Mouse (Mus musculus): ENCODE measurements at regions not wholly inside any gene's neighbourhood (a gene's known extent, or its start where the extent isn't known, plus 50 kb on each side); places are given as distances from the start of the nearest gene placed in this dataset.

- TF ChIP-seq ZNF384 (IDR thresholded peaks at IDR 0.05; ENCODE audit: low read depth, low read length) (no peak), ZC3H11A (IDR thresholded peaks at IDR 0.05; ENCODE audit: borderline replicate concordance, low read depth, low read length) (no peak), HCFC1 (IDR thresholded peaks at IDR 0.05; ENCODE audit: borderline replicate concordance, insufficient read depth, low read length) (no peak), CHD2 (IDR thresholded peaks at IDR 0.05; ENCODE audit: low read depth, low read length) (no peak), MAFK (IDR thresholded peaks at IDR 0.05; ENCODE audit: insufficient read depth, low read depth, low read length) (no peak)
Observed at GRCm38 (mm10) chrX:112949792-112950191, 235.5 kb downstream of the Chm start.
